Mouse (Mus musculus): ENCODE measurements around the gene Nkx2-2.
"Not testable (repeated sequence)": the region's sequence is repeated elsewhere in the genome, so short reads cannot be mapped to it uniquely, and the experiment has no call there.

Nkx2-2 gene

DNA sequence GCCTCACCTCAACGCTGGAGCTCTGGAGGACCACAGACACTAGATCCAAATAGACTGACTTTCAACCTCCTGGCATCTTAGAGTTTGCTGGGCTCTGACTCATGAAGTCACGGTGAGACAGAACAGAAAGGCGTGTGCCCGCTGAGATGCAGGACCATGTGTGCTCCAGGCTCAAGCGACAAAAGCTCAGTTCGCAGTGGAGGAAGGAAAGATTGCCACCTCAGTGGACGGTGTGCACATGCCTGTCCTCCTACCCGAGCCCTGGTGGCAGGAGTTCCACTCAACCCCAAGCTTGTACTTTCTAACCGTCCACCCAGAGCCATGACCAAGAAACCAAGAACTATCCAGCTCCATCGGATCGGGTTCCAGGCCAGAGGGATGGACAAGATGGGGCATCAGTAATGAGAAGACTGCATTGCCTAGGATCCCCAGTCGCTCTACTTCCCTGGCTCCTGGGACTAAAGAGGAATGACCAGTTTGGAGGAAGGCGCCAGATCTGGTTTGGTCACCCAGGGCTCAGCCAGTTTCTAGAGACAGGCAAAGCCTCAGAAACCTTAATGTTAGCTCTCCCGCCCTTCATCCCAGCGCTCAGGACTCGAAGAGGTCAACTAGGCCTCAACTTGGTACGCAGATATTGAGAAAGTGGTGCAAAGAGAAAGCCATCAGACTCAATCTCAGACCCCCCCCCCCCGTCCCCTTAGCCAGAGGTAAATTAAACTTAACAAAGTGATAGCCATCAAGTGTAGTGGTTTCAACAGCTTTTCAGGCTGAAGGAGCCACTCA is 11.9 kb downstream of the Nkx2-2 start:
- no peak for DNase-seq (ENCODE audit: low spot score in 2 of 2)

DNA sequence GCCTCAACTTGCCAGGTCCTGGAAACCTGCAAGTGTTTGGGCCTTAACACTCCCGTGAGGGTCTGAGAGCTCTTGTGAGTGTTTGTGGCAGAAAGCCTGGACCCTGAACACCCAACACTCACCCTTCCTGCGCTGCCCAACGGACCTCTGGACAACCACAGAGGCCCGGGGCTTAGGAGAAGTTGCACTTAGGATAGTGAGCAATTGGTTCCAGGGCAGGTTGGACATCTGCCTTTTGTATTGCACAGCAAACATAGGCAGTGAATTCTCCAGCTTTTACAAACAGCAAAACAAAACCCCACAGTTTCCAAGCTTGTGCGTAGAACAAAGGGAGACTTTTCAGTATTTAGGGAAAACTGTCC is 12.8 kb downstream of the Nkx2-2 start:
- DNase-seq (ENCODE audit: low spot score in 2 of 2) = no peak

DNA sequence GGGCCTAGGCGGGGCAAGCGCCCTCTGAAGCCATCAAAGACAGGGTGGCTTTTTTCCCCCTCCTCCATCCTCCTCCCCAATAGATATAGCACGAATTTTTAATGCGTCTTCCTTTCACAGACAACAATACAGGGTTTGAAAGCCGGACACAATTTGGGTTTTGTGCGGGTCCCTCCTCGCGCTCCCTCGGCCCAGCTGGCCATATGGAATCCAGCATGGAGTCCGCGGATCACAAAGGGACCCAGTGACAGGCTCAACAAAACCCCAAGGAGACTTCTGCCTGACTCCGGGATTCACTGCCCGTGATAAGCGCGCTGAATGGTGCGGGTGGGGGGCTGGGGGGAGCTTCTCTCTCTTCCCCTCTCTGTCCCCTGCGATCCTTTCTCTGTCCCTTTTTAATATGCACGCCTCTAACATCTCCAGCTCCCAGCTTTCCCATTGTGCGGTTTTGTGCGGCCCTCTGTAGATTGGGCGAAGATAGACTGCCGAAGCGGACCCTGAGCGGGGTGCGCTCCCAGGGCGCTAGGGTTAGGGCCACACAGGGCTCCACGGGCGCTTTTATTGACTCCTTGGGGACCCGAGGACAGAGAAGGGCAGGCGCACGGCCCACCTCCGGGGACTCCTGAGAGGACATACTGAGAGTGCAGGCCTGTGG is 13.3 kb downstream of the Nkx2-2 start:
- DNase-seq (ENCODE audit: low spot score in 2 of 2) = no peak

DNA sequence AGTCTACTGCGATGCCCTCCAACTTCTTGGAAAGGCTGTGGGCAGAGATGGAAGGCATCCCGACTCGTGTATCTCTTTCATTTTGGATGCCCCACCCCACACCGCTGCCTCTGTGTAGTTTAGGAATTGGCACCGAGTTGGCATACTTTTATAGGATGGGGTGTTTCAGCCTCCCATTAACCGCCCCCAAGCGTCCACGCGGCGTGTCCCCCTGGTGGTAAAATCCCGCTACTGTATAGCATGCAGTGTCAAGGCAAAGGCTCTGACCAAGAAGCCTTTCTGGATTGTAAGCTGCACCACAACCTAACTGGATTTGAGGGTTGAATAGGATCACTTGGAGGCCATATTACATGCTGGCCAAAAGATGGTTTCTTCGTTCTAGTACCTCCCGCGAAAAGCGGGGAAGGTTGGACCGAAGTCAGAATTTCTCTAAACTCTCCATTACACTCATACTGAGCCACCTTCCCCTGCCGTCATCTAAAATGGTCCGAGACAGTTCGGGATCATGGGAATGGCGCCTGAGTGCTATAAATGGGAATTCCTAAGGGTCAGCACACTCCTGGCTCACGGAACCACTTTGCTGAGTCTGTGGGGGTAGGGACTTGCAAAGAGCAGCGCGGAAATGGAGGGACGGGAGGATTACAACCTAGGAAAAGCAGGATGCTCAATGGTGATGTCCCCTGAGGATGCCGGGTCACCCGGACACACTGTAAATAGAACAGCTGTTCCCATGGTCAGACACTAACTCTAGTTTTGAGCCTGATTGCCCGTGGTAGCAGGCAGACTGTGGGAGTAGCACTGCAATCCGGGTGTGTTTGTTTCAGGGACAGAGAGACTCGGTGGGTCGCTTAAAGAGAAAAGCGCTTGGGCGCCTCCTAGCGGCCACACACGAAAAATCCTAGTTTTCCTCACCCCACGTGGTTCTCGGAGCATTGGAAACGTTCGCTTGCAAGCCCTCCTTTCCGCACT is 15.7 kb downstream of the Nkx2-2 start:
- no peak for DNase-seq (ENCODE audit: low spot score in 2 of 2)

- peak; percentile 57 to 84 for DNase-seq (ENCODE audit: low spot score in 2 of 2)
Measured at GRCm38 (mm10) chr2:147177672-147178071, 16.4 kb downstream of the Nkx2-2 start.

- DNase-seq (ENCODE audit: low spot score in 2 of 2) = no peak
Measured at GRCm38 (mm10) chr2:147175296-147175695, 18.7 kb downstream of the Nkx2-2 start.

GRCm38 (mm10) chr2:147173751-147174150 is 20.3 kb downstream of the Nkx2-2 start:
- no peak for DNase-seq (ENCODE audit: low spot score in 2 of 2)

- not testable (repeated sequence) for DNase-seq (ENCODE audit: low spot score in 2 of 2)
Measured at GRCm38 (mm10) chr2:147170538-147170937, 23.5 kb downstream of the Nkx2-2 start.

DNA sequence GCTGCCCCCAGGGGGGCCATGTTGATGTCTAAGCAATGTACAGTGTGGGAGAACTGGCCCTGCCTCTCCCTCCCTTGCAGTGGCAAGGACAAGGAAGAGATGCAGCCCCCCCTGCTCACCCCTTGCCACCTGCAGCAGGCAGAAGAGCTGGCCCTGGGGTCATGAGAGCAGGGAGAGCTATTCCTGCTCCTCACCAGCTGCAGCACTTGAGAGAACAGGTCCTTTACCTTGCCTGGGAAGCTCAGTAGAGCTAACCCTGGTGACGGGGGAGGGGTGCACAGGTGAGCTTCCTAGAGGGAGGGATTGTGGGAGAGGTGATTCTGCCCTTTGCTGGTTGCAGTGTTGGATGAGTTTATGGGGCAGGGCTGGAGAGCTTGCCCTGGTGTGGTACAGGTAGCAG is 28.2 kb downstream of the Nkx2-2 start:
- DNase-seq (ENCODE audit: low spot score in 2 of 2) = no peak

DNA sequence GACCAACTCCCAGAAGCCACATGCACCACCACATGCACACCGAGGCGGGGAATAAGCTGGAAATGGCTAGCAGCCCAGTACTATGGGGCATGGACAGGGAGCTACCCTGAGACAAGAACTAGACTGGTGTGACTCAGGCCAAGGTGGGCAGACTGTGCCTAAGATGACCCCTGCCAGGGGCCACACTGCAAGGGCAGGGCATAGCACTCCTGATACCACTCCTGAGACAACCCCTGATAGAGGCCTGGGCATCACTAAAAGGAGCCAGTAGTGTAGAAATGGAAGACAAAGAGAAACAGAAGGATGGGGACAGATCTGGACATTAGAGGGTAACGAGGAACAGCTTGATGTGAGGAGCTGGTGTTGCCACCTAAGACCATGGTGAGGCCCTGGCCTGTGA is 28.7 kb downstream of the Nkx2-2 start:
- no peak for DNase-seq (ENCODE audit: low spot score in 2 of 2)

DNA sequence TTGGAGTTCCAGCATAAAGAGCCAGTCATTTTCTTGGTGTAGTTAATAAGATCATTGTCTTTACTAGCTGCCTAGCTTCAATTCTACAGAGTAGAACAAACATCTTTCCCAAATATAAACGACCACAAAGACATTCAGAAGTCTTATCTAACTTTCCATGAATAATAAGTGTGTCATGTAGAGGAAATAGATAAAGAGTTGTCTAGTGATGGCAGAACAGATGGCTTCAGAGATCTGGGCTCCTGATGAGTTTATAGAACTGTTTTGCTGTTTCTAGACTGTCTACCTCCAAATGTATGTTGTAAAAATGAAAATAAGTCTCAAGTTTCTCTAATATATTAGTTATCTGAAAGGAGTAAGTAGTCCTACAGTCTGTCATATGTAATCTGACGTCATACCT is 41.5 kb downstream of the Nkx2-2 start:
- DNase-seq (ENCODE audit: low spot score in 2 of 2) = no peak

Measured in urinary bladder, postnatal 4 days (tissue).